Mouse (Mus musculus): ENCODE measurements at regions not wholly inside any gene's neighbourhood (a gene's known extent, or its start where the extent isn't known, plus 50 kb on each side); places are given as distances from the start of the nearest gene placed in this dataset.

GRCm38 (mm10) chr5:97656167-97656924 lies 199.5 kb upstream of the Gk2 start:
- DNase-seq: no peak

- no peak for DNase-seq
Observed at GRCm38 (mm10) chr5:97655266-97655665, 198.4 kb upstream of the Gk2 start.

- DNase-seq: no peak
Observed at GRCm38 (mm10) chr5:97654414-97654813, 197.6 kb upstream of the Gk2 start.

- DNase-seq: no peak
Observed at GRCm38 (mm10) chr5:97642251-97642650, 185.4 kb upstream of the Gk2 start.

DNA sequence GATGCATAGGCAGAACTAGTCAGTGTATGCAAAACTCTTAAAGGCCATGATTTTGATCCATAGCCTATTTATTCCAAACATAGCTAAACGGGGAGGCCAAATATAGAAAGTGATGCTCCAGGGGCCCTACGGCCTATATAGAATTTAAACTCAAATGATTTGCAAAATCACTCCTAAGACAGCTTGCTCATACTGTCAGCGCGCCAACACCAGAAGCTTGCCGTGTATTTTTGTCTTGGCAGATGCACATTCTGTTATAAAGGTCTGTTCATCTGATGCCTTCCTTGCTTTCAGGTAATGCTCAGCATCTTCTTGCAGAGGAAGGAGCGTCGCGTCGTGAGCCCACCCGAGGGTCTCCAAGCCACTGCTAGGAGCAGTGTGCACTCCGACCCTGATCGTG lies 184.8 kb upstream of the Gk2 start:
- no peak for DNase-seq

- no peak for DNase-seq
Observed at GRCm38 (mm10) chr5:97636357-97636756, 179.5 kb upstream of the Gk2 start.

- DNase-seq: no peak
Observed at GRCm38 (mm10) chr5:97633766-97634165, 176.9 kb upstream of the Gk2 start.

DNA sequence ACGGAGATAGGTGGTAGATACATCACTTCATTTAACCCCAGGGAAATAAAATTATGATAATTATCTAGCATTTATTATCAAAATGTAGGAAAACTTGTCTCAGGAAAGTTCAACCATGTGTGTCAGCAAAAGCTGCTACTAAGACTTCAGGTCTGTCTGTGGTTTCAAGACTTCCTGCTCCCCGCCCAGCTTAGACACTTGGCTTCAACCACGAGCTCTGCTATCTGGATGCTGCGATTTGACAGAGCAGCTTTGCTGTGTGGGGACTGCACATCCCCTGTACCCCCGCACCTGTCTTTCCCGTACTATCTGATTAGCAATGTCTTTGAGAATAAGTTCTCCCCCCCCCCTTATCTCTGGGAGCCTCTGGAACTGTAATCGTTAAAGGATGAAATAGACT lies 176.0 kb upstream of the Gk2 start:
- DNase-seq: no peak

DNA sequence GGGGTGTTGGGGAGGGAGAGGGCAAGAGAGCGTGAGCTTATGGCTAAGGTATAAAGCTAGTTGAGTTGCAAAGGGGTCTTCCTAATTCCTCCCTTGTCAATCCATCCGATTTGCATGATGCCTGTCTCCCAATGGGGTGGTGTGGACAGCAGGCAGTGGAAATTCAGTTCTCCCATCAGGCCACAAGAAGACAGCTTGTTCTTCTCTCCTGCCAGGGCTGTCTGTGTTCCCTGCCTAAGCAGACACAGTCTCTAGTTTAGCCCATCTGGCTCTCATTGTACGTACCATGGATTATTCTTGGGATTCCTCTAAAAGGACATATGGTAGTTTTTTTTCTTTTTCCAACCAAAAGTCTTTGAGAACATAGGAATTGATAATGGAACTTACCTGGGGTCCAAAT lies 168.4 kb upstream of the Gk2 start:
- no peak for DNase-seq

DNA sequence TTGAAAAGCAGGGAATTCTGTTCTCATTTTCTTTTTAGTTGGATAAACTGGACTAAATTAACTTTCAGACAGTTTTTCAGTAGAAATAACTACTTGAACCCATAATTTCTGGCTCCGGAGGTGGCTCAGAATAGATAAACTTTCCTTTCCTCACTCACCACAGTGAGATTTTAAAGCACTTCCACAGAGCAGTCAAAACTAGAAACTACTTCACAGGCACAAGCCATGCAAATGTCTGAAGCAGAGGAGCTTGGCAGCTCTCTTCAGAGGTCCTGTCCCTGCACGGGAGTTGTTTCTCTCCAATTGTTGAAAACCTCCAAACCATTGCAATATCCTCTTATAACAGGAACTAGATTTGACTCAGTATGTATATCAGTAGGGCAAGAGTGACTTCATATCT lies 163.1 kb upstream of the Gk2 start:
- no peak for DNase-seq

DNA sequence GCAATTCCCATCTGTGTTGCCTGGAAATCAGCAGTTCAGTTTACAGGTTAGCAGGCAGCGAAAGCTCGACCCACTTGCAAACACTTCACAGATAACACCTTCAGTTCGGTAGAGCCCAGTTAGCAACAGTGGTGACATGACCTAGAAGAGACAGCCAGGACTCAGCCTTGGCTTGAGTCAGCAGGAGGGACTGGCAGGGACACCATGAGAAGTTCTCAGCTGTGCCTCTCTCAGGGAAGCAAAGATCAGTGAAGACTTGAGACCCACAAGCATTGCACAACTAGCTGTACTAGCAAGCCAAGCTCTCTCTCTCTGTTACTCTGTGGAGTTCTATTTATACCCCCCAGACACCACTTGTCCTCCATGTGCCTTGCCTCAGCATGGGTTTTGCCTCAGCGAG lies 161.6 kb upstream of the Gk2 start:
- no peak for DNase-seq

DNA sequence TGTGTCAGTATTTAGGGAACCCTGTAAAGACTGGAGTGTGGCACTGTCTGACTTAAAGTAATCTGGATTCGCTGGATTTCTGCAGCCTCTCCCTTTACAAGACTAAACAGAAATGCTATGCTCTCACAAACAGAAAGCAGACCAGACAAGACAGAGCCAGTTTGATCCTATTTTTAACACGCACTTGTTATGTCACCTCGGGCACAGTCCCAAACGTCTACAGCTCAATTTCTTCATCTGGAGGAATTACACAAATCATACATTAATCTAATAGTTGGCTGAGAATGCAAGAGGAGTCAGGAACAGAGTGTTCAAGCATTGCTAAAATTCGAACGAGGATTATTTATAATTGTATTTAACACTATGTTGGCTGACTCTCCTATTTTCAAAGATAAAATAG lies 145.4 kb upstream of the Gk2 start:
- DNase-seq: peak; percentile 55 to 62

- no peak for DNase-seq
Observed at GRCm38 (mm10) chr5:97601384-97601783, 144.6 kb upstream of the Gk2 start.

GRCm38 (mm10) chr5:97598741-97599140 lies 141.9 kb upstream of the Gk2 start:
- no peak for DNase-seq

- DNase-seq: no peak
Observed at GRCm38 (mm10) chr5:97595916-97596315, 139.1 kb upstream of the Gk2 start.

DNA sequence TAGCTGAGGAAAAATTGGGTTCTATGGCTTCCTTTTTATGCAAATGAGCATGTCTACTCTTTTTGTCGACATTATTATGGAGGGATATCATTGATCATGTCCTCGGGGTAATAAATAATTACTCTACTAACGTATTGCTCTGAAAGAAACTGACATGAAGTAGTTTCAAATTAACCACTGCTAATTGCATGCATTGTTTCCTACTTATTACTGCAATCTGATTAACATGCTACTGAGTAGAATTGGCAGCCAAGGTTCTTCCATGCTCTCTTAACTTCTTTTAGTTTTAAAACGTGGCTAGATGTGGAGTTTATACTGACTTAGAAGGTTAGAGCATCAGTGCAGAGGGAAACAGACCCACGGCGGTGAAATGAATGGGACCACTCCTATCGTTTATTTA lies 137.3 kb upstream of the Gk2 start:
- DNase-seq: no peak

DNA sequence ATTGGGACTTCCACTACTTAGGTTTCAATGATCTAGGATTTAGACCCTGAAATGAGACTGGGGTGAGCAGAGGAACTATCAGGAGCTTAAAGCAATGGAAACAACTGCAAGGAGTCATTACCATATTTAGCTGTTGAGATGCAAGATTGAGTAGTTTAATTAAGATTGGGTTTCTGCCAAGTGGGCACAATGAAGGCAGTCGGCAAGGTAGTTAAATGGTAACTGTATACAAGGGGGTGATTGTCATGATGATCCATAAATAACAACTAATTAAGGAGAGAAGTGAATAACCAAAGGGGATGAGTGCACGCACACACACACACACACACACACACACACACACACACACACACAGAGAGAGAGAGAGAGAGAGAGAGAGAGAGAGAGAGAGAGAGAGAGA lies 125.7 kb upstream of the Gk2 start:
- DNase-seq: no peak

- no peak for DNase-seq
Observed at GRCm38 (mm10) chr5:97565486-97565885, 108.7 kb upstream of the Gk2 start.

DNA sequence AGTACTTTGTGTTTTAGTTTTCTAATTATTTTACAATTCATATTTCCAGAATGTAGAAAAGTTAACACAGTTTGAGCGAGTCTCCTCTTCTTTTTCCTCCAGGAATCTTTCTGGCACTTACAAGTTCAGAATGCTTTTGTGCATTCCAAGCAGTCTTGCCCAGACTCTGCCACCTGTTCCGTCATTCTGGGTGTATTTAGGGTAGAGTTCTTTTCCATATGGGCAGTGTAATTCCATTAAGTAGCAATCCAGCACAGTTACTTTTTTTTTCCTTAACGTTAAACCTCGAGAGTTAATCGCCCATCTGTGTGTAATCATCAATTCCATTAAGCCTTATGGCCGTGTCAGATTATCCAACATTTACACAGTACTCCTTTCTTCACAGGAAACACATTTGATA lies 106.9 kb upstream of the Gk2 start:
- no peak for DNase-seq

DNA sequence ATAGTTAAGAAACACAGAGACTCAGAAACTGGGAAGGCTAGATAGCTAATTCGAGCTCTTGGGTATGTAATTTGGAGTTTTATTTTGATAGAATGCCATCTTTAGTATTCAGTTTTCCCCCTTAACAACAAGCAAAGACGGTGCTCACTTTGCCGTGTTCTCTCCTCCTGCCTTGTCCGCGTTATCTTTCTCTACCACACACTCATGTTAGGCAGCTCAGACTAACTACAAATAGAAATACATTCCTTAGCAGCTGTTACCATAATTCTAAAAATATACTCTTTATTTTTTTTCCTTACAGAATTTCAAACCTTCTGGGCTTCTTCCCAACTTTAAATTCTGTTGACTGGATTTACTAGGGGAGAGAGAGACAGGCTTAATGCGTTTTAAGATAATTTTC lies 97.5 kb upstream of the Gk2 start:
- DNase-seq: no peak

DNA sequence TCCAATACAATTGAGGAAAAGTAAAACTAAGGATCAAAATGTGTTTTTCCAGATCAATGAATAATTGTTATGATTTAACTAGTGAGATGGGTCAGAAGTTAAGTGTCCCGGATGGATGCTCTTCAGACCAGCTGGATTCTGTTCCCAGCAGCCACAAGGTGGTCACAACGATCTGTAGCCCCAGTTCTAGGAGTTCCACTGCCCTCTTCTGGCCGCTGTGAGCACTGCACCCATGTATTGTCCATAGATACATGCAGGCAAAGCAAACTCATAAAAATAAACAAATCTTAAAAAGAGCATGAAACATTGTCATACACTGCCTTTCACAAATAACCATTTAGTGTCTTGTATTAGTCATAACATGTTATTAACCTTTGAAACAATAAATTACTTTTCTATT lies 96.3 kb upstream of the Gk2 start:
- DNase-seq: peak in 1 of 2 experiments; percentile 11

DNA sequence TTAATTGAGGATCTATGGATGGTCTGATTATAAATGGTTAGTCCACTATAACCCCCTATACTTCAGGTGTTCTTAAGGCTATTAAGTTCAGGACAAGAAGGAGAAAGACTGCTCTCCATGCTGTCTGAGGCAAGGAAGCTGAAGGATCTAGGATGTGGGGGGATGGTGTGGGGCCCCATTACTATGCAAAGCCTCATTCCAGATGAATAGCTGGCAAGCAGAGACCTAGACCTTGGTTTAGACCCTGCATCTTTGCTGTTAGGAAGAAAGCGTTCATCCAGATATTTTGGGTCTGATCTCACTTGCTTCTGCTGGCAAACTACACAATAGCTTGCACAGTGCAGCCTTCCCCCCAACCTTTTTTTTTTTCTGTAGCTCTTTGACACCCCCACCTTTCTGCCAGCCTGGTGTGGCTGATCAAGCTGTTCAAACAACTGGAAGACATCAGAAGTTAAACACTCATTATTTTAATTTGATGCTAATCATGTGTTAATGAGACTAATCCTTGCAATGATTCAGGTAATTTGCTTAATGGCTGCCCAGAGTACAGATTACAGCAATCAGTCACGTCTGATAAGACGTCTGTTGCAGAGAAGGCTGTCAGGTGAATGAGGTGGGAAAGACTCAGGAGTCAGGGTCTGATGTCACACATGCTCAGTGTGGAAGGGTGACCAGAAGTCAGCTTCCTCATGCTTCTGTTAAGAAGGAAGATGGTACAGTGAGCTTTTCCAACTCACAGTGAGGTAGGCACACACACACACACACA lies 80.9 kb upstream of the Gk2 start:
- DNase-seq: no peak

DNA sequence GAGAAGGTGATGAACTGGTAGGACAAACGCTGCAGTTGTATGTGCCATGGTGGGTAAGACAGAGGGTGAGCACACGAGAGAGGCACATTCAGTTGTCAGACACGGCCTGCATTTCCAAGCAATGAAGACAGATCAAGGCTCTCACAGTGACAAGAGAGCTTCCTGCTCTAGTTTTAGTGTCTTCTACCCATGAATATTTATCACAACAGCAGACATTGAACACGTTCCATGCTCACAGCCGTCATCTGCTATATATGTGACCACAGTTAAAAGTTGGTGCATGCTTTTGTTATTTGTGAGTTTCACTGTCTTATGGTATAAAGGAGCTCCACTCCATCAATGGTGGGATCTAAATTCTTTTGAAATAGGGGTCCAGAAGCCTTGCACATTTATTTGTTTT lies 76.9 kb upstream of the Gk2 start:
- no peak for DNase-seq

DNA sequence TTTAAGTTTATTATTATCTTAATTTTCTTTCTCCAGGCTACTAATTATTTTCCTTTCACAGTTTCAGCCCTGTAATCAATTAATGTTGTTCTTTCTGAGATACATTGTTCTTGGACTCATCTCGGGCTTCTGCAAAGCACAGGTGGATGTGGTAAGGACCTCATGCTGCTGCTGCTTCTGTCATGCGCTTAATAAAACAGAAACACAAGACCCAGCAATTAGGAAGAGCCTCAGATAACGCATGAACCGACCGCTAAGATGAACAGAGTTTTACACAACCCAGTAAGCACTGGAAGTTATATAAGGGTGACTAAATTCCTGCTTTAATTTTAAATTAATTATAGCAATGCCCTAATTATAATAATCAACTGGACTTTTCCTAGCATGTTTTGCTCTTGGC lies 70.7 kb upstream of the Gk2 start:
- DNase-seq: no peak
